Mouse (Mus musculus): ENCODE data around the gene Ero1l.

DNA sequence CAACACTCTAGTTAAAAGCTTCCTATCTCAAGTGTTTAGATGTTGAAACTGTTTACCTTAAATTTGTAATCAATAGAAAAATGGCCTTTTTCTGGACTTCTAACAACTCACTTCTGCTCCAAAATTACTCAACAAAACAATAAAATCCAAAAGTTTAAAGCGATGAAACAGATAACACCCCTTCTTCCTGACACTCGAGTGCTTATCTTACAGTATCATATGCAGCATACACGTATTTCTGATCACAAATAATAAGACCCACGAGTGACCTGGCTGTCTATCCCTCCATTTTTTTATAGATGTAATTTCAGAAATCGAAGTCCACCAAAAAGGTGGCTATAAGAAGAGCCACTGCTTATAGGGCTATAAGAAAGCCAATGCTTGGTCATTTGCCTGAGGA is 1.6 kb downstream of the Ero1l start:
- no peak for TF ChIP-seq POLR2A (IDR thresholded peaks at IDR 0.05; ENCODE audit: low read depth, low read length)
- no peak for TF ChIP-seq CTCF (conservative IDR thresholded peaks at IDR 0.05 in 1 of 2, IDR thresholded peaks at IDR 0.05 in 1 of 2; ENCODE audit: low read depth in 2 of 2, low read length in 2 of 2)
- no peak for TF ChIP-seq ZKSCAN1 (IDR thresholded peaks at IDR 0.05; ENCODE audit: borderline replicate concordance, low read depth, low read length)
- TF ChIP-seq TBP (conservative IDR thresholded peaks at IDR 0.05; ENCODE audit: low read depth, low read length), result no peak
- no peak for TF ChIP-seq MAX (IDR thresholded peaks at IDR 0.05; ENCODE audit: low read length)
- TF ChIP-seq E2F4 (IDR thresholded peaks at IDR 0.05; ENCODE audit: insufficient replicate concordance, low read depth, low read length), result no peak
- no peak for TF ChIP-seq HCFC1 (IDR thresholded peaks at IDR 0.05; ENCODE audit: low read depth, low read length)
- no peak for TF ChIP-seq GABPA (IDR thresholded peaks at IDR 0.05; ENCODE audit: insufficient replicate concordance, low read depth, low read length)
- TF ChIP-seq NRF1 (IDR thresholded peaks at IDR 0.05; ENCODE audit: low read depth, low read length), result no peak
- TF ChIP-seq EP300 (IDR thresholded peaks at IDR 0.05; ENCODE audit: low read length), result no peak
- TF ChIP-seq MAZ (IDR thresholded peaks at IDR 0.05; ENCODE audit: low read depth, low read length), result no peak
- TF ChIP-seq MAFK (IDR thresholded peaks at IDR 0.05; ENCODE audit: insufficient replicate concordance, low read length), result no peak
- no peak for TF ChIP-seq ELF1 (IDR thresholded peaks at IDR 0.05; ENCODE audit: low read depth, low read length)
- TF ChIP-seq CHD2 (IDR thresholded peaks at IDR 0.05; ENCODE audit: low read length), result no peak

Data from CH12.LX (cell line).